Mouse (Mus musculus): ENCODE results near the gene Armt1.

- TF ChIP-seq CTCF (IDR thresholded peaks at IDR 0.05; ENCODE audit: borderline replicate concordance, extremely low read depth, insufficient read depth, insufficient read length) (no peak), POLR2A (IDR thresholded peaks at IDR 0.05; ENCODE audit: borderline replicate concordance, extremely low read depth, insufficient read depth, insufficient read length, poor library complexity, severe bottlenecking) (no peak)
Observed at GRCm38 (mm10) chr10:4469406-4469805, 37.1 kb downstream of the Armt1 start.
